Mouse (Mus musculus): Measurements from ENCODE around the gene Vsx2. TPM values are rescaled to one million over a fixed set of nuclear protein-coding genes. Genes with fewer than 3 reads are reported as not detected.
A peak's percentile ranks its signal among the peaks of the same experiment; 100 is the strongest.

Vsx2 gene
- polyA plus RNA-seq, 1 experiment from 2014 or later, result 8.0 TPM

DNA sequence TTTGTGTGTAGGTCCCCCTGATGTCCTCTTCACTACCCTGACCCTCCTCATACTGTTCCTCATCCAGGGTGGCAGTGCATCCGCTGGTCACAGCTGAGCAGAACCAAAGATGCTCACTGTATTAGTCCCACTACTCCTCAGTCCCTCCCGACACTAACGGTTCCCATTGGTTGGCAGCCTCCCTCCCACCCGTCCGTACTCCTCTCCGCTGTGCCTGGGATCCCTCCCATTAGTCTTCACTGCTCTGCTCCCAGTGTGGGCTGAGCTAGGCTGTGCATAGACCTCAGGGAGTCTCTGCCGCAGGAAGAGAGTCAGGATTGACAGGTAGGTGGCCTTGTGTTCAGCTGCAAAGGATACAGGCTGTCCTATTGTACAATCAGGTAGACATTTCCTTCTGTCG lies 28.8 kb downstream of the Vsx2 start:
- Histone ChIP-seq H3K9ac (replicated peaks; ENCODE audit: low read depth, low read length) (no peak overlapping the region), H3K9me3 (ENCODE audit: control insufficient read depth, low read length) (no peaks in the 10 kb centered on the region), H3K4me2 (ENCODE audit: low read depth, low read length) (no peak overlapping the region), H3K36me3 (ENCODE audit: control insufficient read depth, insufficient read depth, low read length) (no peaks in the 10 kb centered on the region), H3K4me1 (ENCODE audit: control insufficient read depth, insufficient read depth, low read length) (no peaks in the 10 kb centered on the region), H3K27ac (ENCODE audit: low read depth, low read length) (no peak overlapping the region), H3K4me3 (ENCODE audit: low read depth, low read length) (no peak overlapping the region), H3K27me3 (ENCODE audit: control insufficient read depth, insufficient read depth, low read length) (no peaks in the 10 kb centered on the region)
- 16% methylated on average over 8 of the region's 8 CpGs for WGBS
- ATAC-seq (ENCODE audit: low read depth), result no peak; the same call in 1 of the 2 replicates

DNA sequence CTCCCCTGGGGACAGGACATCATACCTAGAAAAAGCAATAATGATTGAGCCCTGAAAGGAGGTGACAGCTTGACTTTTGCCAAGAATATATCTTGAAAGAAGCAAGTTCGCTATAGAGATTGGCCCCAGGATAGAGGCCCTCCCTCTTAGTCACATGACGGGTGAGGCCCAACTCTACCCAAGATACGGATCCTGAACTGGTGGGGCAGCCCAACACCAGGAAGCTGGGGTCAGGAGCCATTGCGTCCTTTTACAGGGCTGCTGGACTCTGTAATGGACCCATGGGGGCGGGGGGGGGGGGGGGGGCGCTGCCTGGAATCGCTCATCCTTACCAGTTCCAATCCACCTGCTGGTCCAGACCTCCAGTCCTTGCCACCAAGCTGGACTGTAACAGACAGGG lies 34.4 kb downstream of the Vsx2 start:
- H3K4me2 ChIP-seq (ENCODE audit: low read depth, low read length), result no peak overlapping the region
- no peaks in the 10 kb centered on the region for H3K4me1 ChIP-seq (ENCODE audit: control insufficient read depth, insufficient read depth, low read length)
- H3K27ac ChIP-seq (ENCODE audit: low read depth, low read length), result no peak overlapping the region
- no peaks in the 10 kb centered on the region for H3K36me3 ChIP-seq (ENCODE audit: control insufficient read depth, insufficient read depth, low read length)
- H3K9ac ChIP-seq (replicated peaks; ENCODE audit: low read depth, low read length), result no peak overlapping the region
- no peaks in the 10 kb centered on the region for H3K9me3 ChIP-seq (ENCODE audit: control insufficient read depth, low read length)
- ATAC-seq (ENCODE audit: low read depth), result no peak
- H3K4me3 ChIP-seq (ENCODE audit: low read depth, low read length), result no peak overlapping the region
- WGBS, result 88% methylated on average over 6 of the region's 7 CpGs
- no peaks in the 10 kb centered on the region for H3K27me3 ChIP-seq (ENCODE audit: control insufficient read depth, insufficient read depth, low read length)

DNA sequence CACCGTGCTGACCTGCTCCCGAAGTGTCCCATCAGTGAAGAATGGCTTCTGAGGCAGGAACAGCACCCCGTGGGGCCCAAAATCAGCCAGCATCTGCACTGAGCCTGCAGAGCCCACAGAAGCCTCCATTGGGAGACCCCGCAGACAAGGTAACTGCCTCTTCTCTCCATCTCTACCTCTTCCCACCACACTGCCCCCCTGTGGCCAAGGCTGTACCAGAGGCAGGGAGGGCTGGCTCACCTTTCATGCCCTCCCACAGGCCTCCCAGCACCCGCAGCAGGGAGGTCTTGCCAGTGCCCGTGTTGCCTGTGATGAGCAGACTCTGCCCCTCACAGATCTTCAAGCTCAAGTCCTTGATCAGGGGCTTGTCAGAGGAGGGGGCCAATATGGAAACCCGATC lies 36.3 kb downstream of the Vsx2 start:
- no peaks in the 10 kb centered on the region for H3K27me3 ChIP-seq (ENCODE audit: control insufficient read depth, insufficient read depth, low read length)
- ATAC-seq (ENCODE audit: low read depth), result no peak
- H3K9me3 ChIP-seq (ENCODE audit: control insufficient read depth, low read length), result no peaks in the 10 kb centered on the region
- 83% methylated on average over 7 of the region's 7 CpGs for WGBS
- H3K27ac ChIP-seq (ENCODE audit: low read depth, low read length), result no peak overlapping the region
- no peak overlapping the region for H3K4me3 ChIP-seq (ENCODE audit: low read depth, low read length)
- H3K4me1 ChIP-seq (ENCODE audit: control insufficient read depth, insufficient read depth, low read length), result no peaks in the 10 kb centered on the region
- H3K36me3 ChIP-seq (ENCODE audit: control insufficient read depth, insufficient read depth, low read length), result no peaks in the 10 kb centered on the region
- H3K9ac ChIP-seq (replicated peaks; ENCODE audit: low read depth, low read length), result no peak overlapping the region
- no peak overlapping the region for H3K4me2 ChIP-seq (ENCODE audit: low read depth, low read length)

DNA sequence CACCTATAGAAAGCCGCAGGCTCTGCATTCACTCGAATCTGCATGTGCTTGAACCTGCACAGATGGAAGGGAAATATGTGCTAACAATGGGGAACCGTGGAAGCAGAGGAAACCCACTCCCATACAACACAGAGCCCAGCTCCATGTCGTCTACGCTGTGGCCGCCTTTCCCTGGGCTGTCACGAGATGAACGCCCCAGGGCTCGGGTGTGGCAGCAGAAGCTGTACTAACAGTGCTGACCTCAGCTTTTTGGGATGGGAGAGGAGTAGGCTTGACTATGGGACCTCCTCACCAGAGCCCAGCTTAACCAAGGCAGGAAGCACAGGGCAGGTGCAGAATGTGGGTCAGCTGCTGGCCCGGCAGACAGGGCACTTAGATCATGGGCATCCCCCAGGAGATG lies 42.2 kb downstream of the Vsx2 start:
- no peak for ATAC-seq (ENCODE audit: low read depth)
- Histone ChIP-seq H3K27ac (ENCODE audit: low read depth, low read length) (no peak overlapping the region), H3K4me1 (ENCODE audit: control insufficient read depth, insufficient read depth, low read length) (no peaks in the 10 kb centered on the region), H3K36me3 (ENCODE audit: control insufficient read depth, insufficient read depth, low read length) (no peaks in the 10 kb centered on the region), H3K9me3 (ENCODE audit: control insufficient read depth, low read length) (no peaks in the 10 kb centered on the region), H3K9ac (replicated peaks; ENCODE audit: low read depth, low read length) (no peak overlapping the region), H3K4me3 (ENCODE audit: low read depth, low read length) (no peak overlapping the region), H3K27me3 (ENCODE audit: control insufficient read depth, insufficient read depth, low read length) (no peaks in the 10 kb centered on the region), H3K4me2 (ENCODE audit: low read depth, low read length) (no peak overlapping the region)
- WGBS, result 89% methylated on average over 10 of the region's 10 CpGs

DNA sequence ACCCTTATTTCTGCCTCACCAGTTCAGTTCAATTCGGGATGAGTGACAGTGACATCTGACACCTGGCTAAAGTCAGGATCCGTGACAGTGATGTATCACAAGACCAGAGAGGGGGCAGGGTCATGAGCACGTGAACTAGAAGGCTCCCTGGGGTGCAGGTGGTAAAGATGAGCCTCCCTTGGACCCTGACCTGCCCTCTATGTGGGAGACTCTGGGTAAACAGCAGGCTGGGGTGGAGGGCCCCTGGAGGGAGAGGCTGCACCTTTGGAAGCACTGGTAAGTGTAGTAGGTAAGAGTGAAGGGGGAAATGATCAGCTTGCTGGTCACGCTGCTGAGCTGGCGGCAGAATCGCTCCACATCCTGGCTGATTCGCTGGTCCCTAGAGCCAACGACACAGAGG lies 43.0 kb downstream of the Vsx2 start:
- Histone ChIP-seq H3K9me3 (ENCODE audit: control insufficient read depth, low read length) (no peaks in the 10 kb centered on the region), H3K9ac (replicated peaks; ENCODE audit: low read depth, low read length) (no peak overlapping the region), H3K4me2 (ENCODE audit: low read depth, low read length) (no peak overlapping the region), H3K27ac (ENCODE audit: low read depth, low read length) (no peak overlapping the region), H3K4me1 (ENCODE audit: control insufficient read depth, insufficient read depth, low read length) (no peaks in the 10 kb centered on the region), H3K4me3 (ENCODE audit: low read depth, low read length) (no peak overlapping the region), H3K36me3 (ENCODE audit: control insufficient read depth, insufficient read depth, low read length) (no peaks in the 10 kb centered on the region), H3K27me3 (ENCODE audit: control insufficient read depth, insufficient read depth, low read length) (no peaks in the 10 kb centered on the region)
- WGBS, result 66% methylated on average over 8 of the region's 8 CpGs
- no peak for ATAC-seq (ENCODE audit: low read depth)

DNA sequence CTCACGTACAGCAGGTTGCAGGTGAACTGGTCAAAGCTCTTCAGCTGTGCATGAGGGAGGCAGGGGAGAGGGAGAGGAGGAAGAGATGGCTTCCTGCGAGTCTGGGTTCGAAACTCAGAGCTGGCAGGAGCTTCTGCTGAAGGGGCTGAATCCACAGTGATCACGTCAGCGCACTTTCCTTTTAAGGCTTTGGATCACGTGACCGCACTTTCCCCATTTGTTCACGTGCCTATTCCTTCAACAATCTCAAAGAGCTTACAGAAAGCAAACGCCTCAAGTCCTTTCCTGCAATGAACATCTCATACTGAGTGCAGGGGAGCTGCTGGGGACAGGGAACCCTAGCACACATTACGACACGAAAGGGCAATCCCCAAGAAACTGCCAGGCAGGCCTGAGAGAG lies 44.4 kb downstream of the Vsx2 start:
- Histone ChIP-seq H3K27me3 (ENCODE audit: control insufficient read depth, insufficient read depth, low read length) (no peaks in the 10 kb centered on the region), H3K27ac (ENCODE audit: low read depth, low read length) (no peak overlapping the region), H3K9ac (replicated peaks; ENCODE audit: low read depth, low read length) (no peak overlapping the region), H3K9me3 (ENCODE audit: control insufficient read depth, low read length) (no peaks in the 10 kb centered on the region), H3K4me1 (ENCODE audit: control insufficient read depth, insufficient read depth, low read length) (no peaks in the 10 kb centered on the region), H3K4me3 (ENCODE audit: low read depth, low read length) (no peak overlapping the region), H3K4me2 (ENCODE audit: low read depth, low read length) (no peak overlapping the region), H3K36me3 (ENCODE audit: control insufficient read depth, insufficient read depth, low read length) (no peaks in the 10 kb centered on the region)
- ATAC-seq (ENCODE audit: low read depth), result no peak
- WGBS, result 90% methylated on average over 11 of the region's 11 CpGs

DNA sequence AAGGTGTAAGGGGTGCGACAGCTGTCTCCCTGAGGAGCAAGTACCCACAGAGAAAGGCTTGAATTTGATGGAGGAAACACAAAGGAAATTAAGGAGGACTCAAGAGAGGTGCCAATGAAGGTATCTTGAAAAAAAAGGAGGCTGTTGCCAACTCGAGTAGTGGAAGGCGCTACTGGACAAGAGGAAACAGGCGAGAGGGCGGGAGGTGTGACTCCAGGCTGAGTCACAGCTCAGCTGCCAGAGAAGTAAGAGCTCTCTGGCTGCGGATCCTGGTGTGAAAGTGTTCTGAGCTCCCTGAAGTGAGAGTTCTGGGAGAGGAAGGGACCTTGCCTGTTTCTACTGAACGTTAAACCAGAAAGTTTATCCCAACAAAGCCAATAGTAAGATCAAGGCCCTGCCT lies 45.0 kb downstream of the Vsx2 start:
- Histone ChIP-seq H3K36me3 (ENCODE audit: control insufficient read depth, insufficient read depth, low read length) (no peaks in the 10 kb centered on the region), H3K4me1 (ENCODE audit: control insufficient read depth, insufficient read depth, low read length) (no peaks in the 10 kb centered on the region), H3K27me3 (ENCODE audit: control insufficient read depth, insufficient read depth, low read length) (no peaks in the 10 kb centered on the region), H3K9ac (replicated peaks; ENCODE audit: low read depth, low read length) (no peak overlapping the region), H3K4me3 (ENCODE audit: low read depth, low read length) (no peak overlapping the region), H3K27ac (ENCODE audit: low read depth, low read length) (no peak overlapping the region), H3K4me2 (ENCODE audit: low read depth, low read length) (no peak overlapping the region), H3K9me3 (ENCODE audit: control insufficient read depth, low read length) (no peaks in the 10 kb centered on the region)
- ATAC-seq (ENCODE audit: low read depth), result no peak
- 86% methylated on average over 7 of the region's 7 CpGs for WGBS

DNA sequence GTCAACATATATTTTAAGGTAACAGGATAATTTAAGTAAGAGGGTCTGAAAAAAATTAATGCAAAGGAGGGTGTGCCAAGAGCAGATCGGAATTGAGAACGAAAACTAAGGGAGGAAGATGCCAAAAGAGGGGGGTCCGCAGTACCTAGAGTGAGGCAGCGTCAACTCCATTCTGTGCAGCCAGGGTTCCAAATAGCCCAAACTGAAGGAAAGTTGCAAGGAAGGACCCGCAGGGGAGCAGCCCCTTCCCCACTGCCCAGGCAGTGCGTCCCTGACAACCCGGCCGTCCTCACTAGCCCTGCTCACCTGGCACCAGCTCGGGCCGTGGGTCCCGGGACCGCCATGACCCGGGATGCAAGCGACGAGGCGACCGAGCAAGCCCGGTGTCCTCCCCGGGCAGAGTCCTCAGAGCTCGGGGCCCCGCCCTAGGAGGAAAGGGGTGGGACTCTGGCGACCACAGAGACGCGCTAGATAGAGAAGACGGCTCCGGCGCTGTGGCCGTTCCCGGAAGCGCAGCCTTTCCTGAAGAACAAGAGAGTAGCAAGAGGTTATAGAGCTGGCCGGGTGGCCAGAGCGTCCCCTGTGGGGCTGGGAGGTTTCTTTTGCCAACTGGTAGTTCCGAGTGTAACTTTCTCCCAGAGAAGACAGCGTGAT lies 47.5 kb downstream of the Vsx2 start, which contains the start of gene Abcd4:
Gene Abcd4 (minus strand): TSS at position 437 of the 654 bp plus-strand sequence.
- Histone ChIP-seq H3K9me3 (ENCODE audit: control insufficient read depth, low read length) (no peaks in the 10 kb centered on the region), H3K9ac (replicated peaks; ENCODE audit: low read depth, low read length) (peak within 1 kb of the TSS; percentile 74), H3K36me3 (ENCODE audit: control insufficient read depth, insufficient read depth, low read length) (no peaks in the 10 kb centered on the region), H3K4me1 (ENCODE audit: control insufficient read depth, insufficient read depth, low read length) (no peaks in the 10 kb centered on the region), H3K4me3 (ENCODE audit: low read depth, low read length) (peak within 1 kb of the TSS; percentile 76), H3K27ac (ENCODE audit: low read depth, low read length) (no peak within 1 kb of the TSS), H3K27me3 (ENCODE audit: control insufficient read depth, insufficient read depth, low read length) (no peaks in the 10 kb centered on the region), H3K4me2 (ENCODE audit: low read depth, low read length) (peak within 1 kb of the TSS; percentile 63)
- ATAC-seq (ENCODE audit: low read depth), result peak; percentile 97
- WGBS, result under 1% methylated on average over 34 of the region's 34 CpGs

DNA sequence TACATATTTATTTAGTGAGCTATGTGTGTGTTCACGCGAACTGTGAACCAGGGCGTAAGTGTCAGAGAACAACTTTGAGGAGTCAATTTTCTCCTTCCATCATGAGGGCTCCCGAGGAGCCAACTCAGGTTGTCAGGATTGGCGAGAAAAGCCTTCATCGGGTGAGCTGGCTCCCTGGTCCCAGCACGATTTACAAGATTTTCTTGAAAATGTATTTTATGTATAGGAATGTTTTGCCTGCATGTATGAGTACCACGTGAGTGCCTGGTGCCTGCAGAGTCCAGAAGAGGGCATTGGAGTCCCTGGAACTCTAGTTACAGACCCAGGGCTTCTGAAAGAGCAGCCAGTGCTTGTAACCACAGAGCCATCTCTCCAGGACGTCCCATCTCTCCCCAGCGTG lies 48.1 kb downstream of the Vsx2 start:
- 6% methylated on average over 10 of the region's 10 CpGs for WGBS
- Histone ChIP-seq H3K4me2 (ENCODE audit: low read depth, low read length) (peak overlapping the region; percentile 63), H3K27ac (ENCODE audit: low read depth, low read length) (no peak overlapping the region), H3K27me3 (ENCODE audit: control insufficient read depth, insufficient read depth, low read length) (no peaks in the 10 kb centered on the region), H3K36me3 (ENCODE audit: control insufficient read depth, insufficient read depth, low read length) (no peaks in the 10 kb centered on the region), H3K4me1 (ENCODE audit: control insufficient read depth, insufficient read depth, low read length) (no peaks in the 10 kb centered on the region), H3K9ac (replicated peaks; ENCODE audit: low read depth, low read length) (peak overlapping the region; percentile 74; the same call in 1 of the 2 replicates), H3K4me3 (ENCODE audit: low read depth, low read length) (peak overlapping the region; percentile 76), H3K9me3 (ENCODE audit: control insufficient read depth, low read length) (no peaks in the 10 kb centered on the region)
- peak; percentile 60 for ATAC-seq (ENCODE audit: low read depth)

Measured in neural tube, embryonic 14.5 days (tissue).